Mouse (Mus musculus): ENCODE measurements around the gene Grhl1.

DNA sequence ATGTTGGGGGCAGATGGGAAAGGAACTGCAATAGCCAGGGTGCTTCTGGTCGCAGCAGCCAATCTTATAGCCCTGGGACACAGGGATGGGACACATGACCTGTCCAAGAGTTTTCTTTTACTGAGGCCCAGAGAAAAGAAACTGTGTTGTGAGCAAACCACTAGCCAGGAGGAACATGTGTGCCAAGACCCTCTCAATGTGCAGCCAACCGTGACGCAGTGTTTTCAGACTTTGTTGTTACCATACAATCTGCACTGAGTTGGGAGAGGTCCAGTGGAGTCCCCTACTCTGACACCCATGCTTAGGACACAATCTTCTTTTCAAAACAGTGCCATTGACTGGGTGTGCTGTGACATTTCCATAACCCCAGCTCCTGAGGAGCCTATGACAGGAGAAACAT, 4.5 kb upstream of the Grhl1 start:
- no peak for TF ChIP-seq MYOD1 (IDR thresholded peaks at IDR 0.05; ENCODE audit: control insufficient read depth in 1 of 3, insufficient read length in 2 of 3, low read depth in 2 of 3)
- TF ChIP-seq POLR2A (IDR thresholded peaks at IDR 0.05; ENCODE audit: insufficient read length, low read depth) = no peak
- no peak for TF ChIP-seq REST (IDR thresholded peaks at IDR 0.05; ENCODE audit: insufficient read depth, insufficient read length)
- no peak for TF ChIP-seq TCF3 (IDR thresholded peaks at IDR 0.05; ENCODE audit: insufficient read length, low read depth)
- TF ChIP-seq MAX (IDR thresholded peaks at IDR 0.05; ENCODE audit: low read depth) = no peak
